Mouse (Mus musculus): Measurements from ENCODE around the gene Grcc10. TPM values are rescaled to one million over a fixed set of nuclear protein-coding genes. Genes with fewer than 3 reads are reported as not detected.

Gene Grcc10
- total and polyA plus RNA-seq, 2 experiments: 140 to 203 TPM

DNA sequence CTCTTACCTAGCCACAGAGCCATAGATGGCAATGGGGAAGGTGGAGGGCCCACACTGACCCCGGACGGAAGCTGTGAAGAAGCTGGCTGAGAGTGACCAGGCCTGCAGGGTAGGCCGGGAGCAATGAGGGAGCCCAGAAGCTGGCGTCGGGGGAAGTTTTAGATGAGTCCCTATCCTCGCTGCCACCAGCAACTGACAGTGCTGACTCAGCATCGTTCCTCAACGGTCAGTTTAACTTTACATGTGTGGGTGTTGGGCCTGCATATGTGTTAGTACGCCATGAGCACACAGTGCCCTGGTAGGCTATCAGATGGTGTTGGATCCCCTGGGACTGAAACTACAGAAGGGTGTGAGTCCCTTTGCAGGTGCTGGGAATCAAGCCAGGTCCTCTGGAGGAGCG is 16.7 kb downstream of the Grcc10 start:
- H3K9ac ChIP-seq (ENCODE audit: low read depth, low read length): no peak overlapping the region
- H3K4me1 ChIP-seq (ENCODE audit: control insufficient read depth, insufficient read depth, low read length): peaks cover 7% of the 10 kb centered on the region; the same call in 1 of the 2 replicates
- no peaks in the 10 kb centered on the region for H3K79me2 ChIP-seq (ENCODE audit: control insufficient read depth, insufficient read depth, low read length)
- H3K36me3 ChIP-seq (ENCODE audit: control insufficient read depth, insufficient read depth, low read length): no peaks in the 10 kb centered on the region
- 90% methylated on average over 10 of the region's 10 CpGs for WGBS
- H3K27me3 ChIP-seq (ENCODE audit: control insufficient read depth, insufficient read depth, low read length): no peaks in the 10 kb centered on the region
- DNase-seq (ENCODE audit: extremely low read depth, low read depth, low spot score): no peak
- TF ChIP-seq POLR2A (IDR thresholded peaks at IDR 0.05; ENCODE audit: extremely low read depth, insufficient read depth, low read length) (no peak), CTCF (IDR thresholded peaks at IDR 0.05; ENCODE audit: low read depth, low read length) (no peak)
- no peak overlapping the region for H3K27ac ChIP-seq (replicated peaks; ENCODE audit: insufficient read depth, low read depth, low read length)
- H3K4me3 ChIP-seq (ENCODE audit: insufficient read depth, low read depth, low read length): no peak overlapping the region

DNA sequence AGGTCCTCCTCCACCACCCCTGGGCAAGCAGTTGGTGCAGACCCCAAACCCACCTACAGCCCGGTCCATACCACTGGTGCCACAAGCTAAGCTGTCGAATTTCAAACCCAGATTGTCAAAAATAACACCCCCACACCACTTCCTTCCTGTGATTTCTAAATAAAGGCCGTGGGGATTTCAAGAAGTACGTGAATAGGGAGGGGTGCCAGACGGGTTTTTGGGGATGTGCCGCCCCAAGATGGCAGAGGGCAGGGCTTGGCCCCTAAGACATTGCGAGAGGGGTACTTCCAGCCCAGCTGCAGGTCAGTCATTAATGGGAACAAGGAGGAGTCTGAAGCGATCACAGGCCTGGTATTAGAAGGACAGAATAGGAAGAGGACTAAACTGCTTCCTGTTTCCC is 17.6 kb downstream of the Grcc10 start:
- no peaks in the 10 kb centered on the region for H3K36me3 ChIP-seq (ENCODE audit: control insufficient read depth, insufficient read depth, low read length)
- 72% methylated on average over 8 of the region's 8 CpGs for WGBS
- DNase-seq (ENCODE audit: extremely low read depth, low read depth, low spot score): no peak

DNA sequence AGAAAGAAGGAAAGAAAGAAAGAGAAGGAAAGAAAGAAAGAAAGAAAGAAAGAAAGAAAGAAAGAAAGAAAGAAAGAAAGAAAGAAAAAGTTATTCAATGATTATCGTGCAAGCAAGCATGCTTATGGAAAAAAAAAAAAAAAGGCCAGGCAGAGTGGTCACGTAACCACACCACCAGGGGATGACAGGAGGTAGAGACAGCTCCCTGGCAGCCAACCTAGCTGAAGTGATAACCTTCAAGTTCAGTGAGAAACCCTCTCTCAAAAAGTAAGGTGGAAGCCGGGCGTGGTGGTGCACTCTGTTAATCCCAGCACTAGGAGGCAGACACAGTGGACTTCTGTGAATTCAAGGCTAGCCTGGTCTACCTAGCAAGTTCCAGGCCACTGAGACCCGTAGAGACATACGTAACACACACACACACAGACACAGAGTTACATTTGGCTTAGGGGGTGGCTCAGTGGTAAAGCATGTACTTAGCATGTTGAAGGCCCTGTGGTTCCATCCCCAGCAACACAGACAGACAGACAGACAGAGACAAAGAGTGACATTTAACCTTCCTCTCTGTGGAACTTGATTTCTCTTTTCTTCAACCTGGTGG is 18.2 kb downstream of the Grcc10 start:
- WGBS: 92% methylated on average over 6 of the region's 6 CpGs
- no peak for DNase-seq (ENCODE audit: extremely low read depth, low read depth, low spot score)
- Histone ChIP-seq H3K27ac (replicated peaks; ENCODE audit: insufficient read depth, low read depth, low read length) (no peak overlapping the region), H3K4me3 (ENCODE audit: insufficient read depth, low read depth, low read length) (no peak overlapping the region), H3K9ac (ENCODE audit: low read depth, low read length) (no peak overlapping the region), H3K27me3 (ENCODE audit: control insufficient read depth, insufficient read depth, low read length) (no peaks in the 10 kb centered on the region), H3K4me1 (ENCODE audit: control insufficient read depth, insufficient read depth, low read length) (peaks cover 10% of the 10 kb centered on the region), H3K36me3 (ENCODE audit: control insufficient read depth, insufficient read depth, low read length) (no peaks in the 10 kb centered on the region), H3K79me2 (ENCODE audit: control insufficient read depth, insufficient read depth, low read length) (no peaks in the 10 kb centered on the region)
- TF ChIP-seq CTCF (IDR thresholded peaks at IDR 0.05; ENCODE audit: low read depth, low read length) (no peak), POLR2A (IDR thresholded peaks at IDR 0.05; ENCODE audit: extremely low read depth, insufficient read depth, low read length) (no peak)

More for the DNA sequence above, 17.6 kb downstream of the Grcc10 start:
- TF ChIP-seq CTCF (IDR thresholded peaks at IDR 0.05; ENCODE audit: low read depth, low read length) (no peak), POLR2A (IDR thresholded peaks at IDR 0.05; ENCODE audit: extremely low read depth, insufficient read depth, low read length) (no peak)
- H3K4me1 ChIP-seq (ENCODE audit: control insufficient read depth, insufficient read depth, low read length): peaks cover 10% of the 10 kb centered on the region
- no peak overlapping the region for H3K27ac ChIP-seq (replicated peaks; ENCODE audit: insufficient read depth, low read depth, low read length)
- no peak overlapping the region for H3K4me3 ChIP-seq (ENCODE audit: insufficient read depth, low read depth, low read length)
- no peak overlapping the region for H3K9ac ChIP-seq (ENCODE audit: low read depth, low read length)
- H3K79me2 ChIP-seq (ENCODE audit: control insufficient read depth, insufficient read depth, low read length): no peaks in the 10 kb centered on the region
- no peaks in the 10 kb centered on the region for H3K27me3 ChIP-seq (ENCODE audit: control insufficient read depth, insufficient read depth, low read length)

DNA sequence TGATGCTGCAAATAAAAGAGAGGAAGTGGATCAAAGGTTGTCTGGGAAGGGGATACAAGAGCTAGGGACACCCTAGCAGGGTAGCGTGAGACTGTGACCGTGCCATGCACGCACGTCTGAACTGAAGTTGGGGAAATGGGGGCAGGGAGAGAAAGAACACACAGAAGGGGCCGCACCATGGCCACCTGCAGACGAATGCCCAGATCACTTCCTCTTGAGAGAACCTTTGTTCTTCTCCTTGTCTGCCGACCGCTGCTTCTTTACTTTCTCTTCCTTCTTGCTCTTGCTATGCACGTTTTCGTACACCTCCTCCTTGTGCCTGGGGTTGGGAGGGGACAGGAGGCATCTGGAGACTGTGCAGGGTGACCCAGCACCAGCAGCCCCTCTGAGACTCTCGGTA is 20.3 kb downstream of the Grcc10 start:
- peaks cover 10% of the 10 kb centered on the region for H3K4me1 ChIP-seq (ENCODE audit: control insufficient read depth, insufficient read depth, low read length)
- H3K79me2 ChIP-seq (ENCODE audit: control insufficient read depth, insufficient read depth, low read length): no peaks in the 10 kb centered on the region
- H3K9ac ChIP-seq (ENCODE audit: low read depth, low read length): no peak overlapping the region
- no peak for DNase-seq (ENCODE audit: extremely low read depth, low read depth, low spot score)
- H3K27ac ChIP-seq (replicated peaks; ENCODE audit: insufficient read depth, low read depth, low read length): no peak overlapping the region
- H3K36me3 ChIP-seq (ENCODE audit: control insufficient read depth, insufficient read depth, low read length): peaks cover 8% of the 10 kb centered on the region
- no peak for TF ChIP-seq POLR2A (IDR thresholded peaks at IDR 0.05; ENCODE audit: extremely low read depth, insufficient read depth, low read length)
- no peak for TF ChIP-seq CTCF (IDR thresholded peaks at IDR 0.05; ENCODE audit: low read depth, low read length)
- WGBS: 81% methylated on average over 11 of the region's 11 CpGs
- no peak overlapping the region for H3K4me3 ChIP-seq (ENCODE audit: insufficient read depth, low read depth, low read length)
- H3K27me3 ChIP-seq (ENCODE audit: control insufficient read depth, insufficient read depth, low read length): no peaks in the 10 kb centered on the region

DNA sequence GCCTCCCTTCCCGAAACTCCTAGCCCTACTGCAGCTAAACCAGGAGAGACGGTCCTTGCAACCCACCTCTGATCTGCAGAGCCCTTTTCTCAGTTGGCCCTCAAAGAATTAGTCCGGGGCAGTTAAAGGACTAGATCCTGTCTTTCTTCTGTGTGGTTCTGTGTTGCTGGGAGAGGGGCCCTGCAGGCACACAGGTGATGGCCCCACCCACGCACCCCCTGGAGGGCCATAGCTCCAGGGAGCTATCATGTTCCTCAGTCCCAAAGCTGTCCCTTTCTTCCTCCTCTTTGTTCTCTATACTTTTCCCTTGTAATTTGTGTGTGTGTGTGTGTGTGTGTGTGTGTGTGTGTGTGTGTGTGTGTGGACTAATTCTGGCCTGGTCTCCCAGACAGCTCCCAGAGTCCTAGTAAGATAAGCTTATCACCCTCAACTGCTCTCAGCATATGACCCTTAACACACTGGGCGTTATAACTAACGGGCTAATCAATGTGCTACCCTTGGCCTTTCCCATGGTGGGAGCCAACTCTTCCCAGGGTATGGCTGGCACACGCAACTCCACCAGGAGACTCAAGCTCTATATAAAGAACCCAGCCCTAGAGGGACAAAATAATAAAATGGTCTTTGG is 21.7 kb downstream of the Grcc10 start:
- H3K36me3 ChIP-seq (ENCODE audit: control insufficient read depth, insufficient read depth, low read length): peaks cover 15% of the 10 kb centered on the region
- no peaks in the 10 kb centered on the region for H3K27me3 ChIP-seq (ENCODE audit: control insufficient read depth, insufficient read depth, low read length)
- no peak for TF ChIP-seq POLR2A (IDR thresholded peaks at IDR 0.05; ENCODE audit: extremely low read depth, insufficient read depth, low read length)
- TF ChIP-seq CTCF (IDR thresholded peaks at IDR 0.05; ENCODE audit: low read depth, low read length): no peak
- H3K27ac ChIP-seq (replicated peaks; ENCODE audit: insufficient read depth, low read depth, low read length): peak overlapping the region; percentile 32; the same call in 1 of the 2 replicates
- H3K4me1 ChIP-seq (ENCODE audit: control insufficient read depth, insufficient read depth, low read length): peaks cover 10% of the 10 kb centered on the region
- no peak overlapping the region for H3K9ac ChIP-seq (ENCODE audit: low read depth, low read length)
- WGBS: 45% methylated on average over 7 of the region's 7 CpGs
- no peak overlapping the region for H3K4me3 ChIP-seq (ENCODE audit: insufficient read depth, low read depth, low read length)
- peak; percentile 92 for DNase-seq (ENCODE audit: extremely low read depth, low read depth, low spot score)
- no peaks in the 10 kb centered on the region for H3K79me2 ChIP-seq (ENCODE audit: control insufficient read depth, insufficient read depth, low read length)

DNA sequence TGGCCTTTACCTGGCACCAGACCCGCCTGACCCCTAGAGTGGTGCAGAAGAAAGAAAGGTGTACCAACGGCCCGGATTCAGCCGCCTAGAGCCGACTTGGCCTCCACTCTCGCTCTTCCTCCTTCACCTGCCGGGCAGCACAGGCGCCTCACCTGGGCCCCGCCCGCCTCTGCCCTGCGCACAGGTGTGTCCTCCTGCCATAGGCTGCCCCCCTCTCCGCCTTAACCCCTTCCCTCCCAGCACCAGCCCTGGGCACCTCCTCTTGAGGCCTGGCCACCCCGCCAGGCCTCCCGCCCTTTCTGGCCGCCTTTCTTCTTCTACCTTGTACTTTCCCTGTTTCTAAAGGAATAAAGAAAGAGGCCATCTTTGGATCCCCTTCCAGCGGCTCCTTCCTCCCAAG is 22.5 kb downstream of the Grcc10 start:
- peaks cover 5% of the 10 kb centered on the region; the same call in 1 of the 2 replicates for H3K79me2 ChIP-seq (ENCODE audit: control insufficient read depth, insufficient read depth, low read length)
- H3K4me1 ChIP-seq (ENCODE audit: control insufficient read depth, insufficient read depth, low read length): peaks cover 13% of the 10 kb centered on the region
- no peak for DNase-seq (ENCODE audit: extremely low read depth, low read depth, low spot score)
- no peak overlapping the region for H3K27ac ChIP-seq (replicated peaks; ENCODE audit: insufficient read depth, low read depth, low read length)
- no peaks in the 10 kb centered on the region for H3K27me3 ChIP-seq (ENCODE audit: control insufficient read depth, insufficient read depth, low read length)
- H3K36me3 ChIP-seq (ENCODE audit: control insufficient read depth, insufficient read depth, low read length): peaks cover 15% of the 10 kb centered on the region
- WGBS: 78% methylated on average over 13 of the region's 16 CpGs
- no peak overlapping the region for H3K4me3 ChIP-seq (ENCODE audit: insufficient read depth, low read depth, low read length)
- TF ChIP-seq CTCF (IDR thresholded peaks at IDR 0.05; ENCODE audit: low read depth, low read length) (no peak), POLR2A (IDR thresholded peaks at IDR 0.05; ENCODE audit: extremely low read depth, insufficient read depth, low read length) (no peak)
- no peak overlapping the region for H3K9ac ChIP-seq (ENCODE audit: low read depth, low read length)
